Mouse (Mus musculus): ENCODE measurements around the gene Prkaa2.

- no peak for TF ChIP-seq CTCF (IDR thresholded peaks at IDR 0.05)
- no peak for TF ChIP-seq EP300 (IDR thresholded peaks at IDR 0.05)
Measured at GRCm38 (mm10) chr4:105104099-105104872, 5.4 kb downstream of the Prkaa2 start.
